In the genomic region with DNA sequence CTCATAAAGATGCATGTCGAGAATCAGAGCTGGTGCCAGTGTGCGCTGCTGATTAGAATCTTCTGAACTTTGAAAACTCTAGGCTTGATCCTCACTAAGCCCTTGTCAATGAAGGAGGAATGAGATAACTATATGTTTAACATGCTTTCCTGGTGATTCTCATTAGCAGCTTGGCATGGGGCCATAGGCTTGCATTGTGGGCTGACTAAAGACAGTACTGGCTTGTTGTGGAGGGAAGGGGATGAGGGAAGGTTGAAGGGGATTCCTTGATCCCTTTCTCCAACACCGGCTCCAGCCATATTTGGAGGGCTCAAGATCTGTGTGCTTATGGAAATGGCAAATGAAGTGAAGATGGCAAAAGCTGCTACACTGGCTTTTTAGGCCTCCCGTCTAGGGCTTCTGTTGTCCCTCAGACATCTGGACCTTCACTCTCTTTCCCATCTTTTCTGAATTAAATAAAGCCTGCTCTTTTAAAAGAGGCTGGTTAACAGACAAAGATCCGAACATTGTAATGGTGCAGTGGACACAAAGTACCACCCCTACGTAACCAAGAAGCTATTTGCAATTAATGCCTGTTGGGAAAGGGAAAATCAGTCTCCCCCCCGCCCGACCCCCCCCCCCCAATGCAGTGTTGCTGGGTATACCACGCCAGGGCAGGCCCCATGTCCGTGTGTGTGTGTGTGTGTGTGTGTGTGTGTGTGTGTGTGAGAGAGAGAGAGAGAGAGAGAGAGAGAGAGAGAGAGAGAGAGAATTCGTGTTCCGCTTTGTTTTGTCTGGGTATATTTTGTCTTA, we compare ENCODE assay signal across 7 mouse cellular contexts.
DNase-seq lines count a peak whose midpoint lies in the region; ATAC-seq and TF ChIP-seq lines count a peak whose summit lies in the region.

No protein-coding gene starts in this region.

- TF ChIP-seq EP300 in liver, embryonic 14.5 days (IDR thresholded peaks at IDR 0.05; ENCODE audit: low read depth): no peak

- no peak overlapping the region; the same call in 1 of the 2 replicates for H3K27ac ChIP-seq in lung, embryonic 16.5 days (ENCODE audit: low read length)
- H3K27ac ChIP-seq in hindbrain, embryonic 10.5 days: peak overlapping the region; percentile 83
- H3K27ac ChIP-seq in liver, embryonic 14.5 days: no peak overlapping the region
- H3K27ac ChIP-seq in stomach, embryonic 16.5 days (ENCODE audit: low read length): no peak overlapping the region; the same call in 1 of the 2 replicates

- TF ChIP-seq POLR2A in lung, adult 2 months (IDR thresholded peaks at IDR 0.05; ENCODE audit: borderline replicate concordance, extremely low read depth, low read depth, low read length): no peak

- no peak overlapping the region for H3K9ac ChIP-seq in lung, embryonic 16.5 days (ENCODE audit: low read length)
- no peak overlapping the region for H3K9ac ChIP-seq in liver, embryonic 14.5 days (replicated peaks)
- no peak overlapping the region for H3K9ac ChIP-seq in stomach, embryonic 16.5 days (ENCODE audit: low read length)

- ATAC-seq in lung, embryonic 16.5 days (ENCODE audit: low read depth): no peak
- ATAC-seq in liver, embryonic 14.5 days (ENCODE audit: insufficient read depth): no peak
- no peak for ATAC-seq in stomach, embryonic 16.5 days (ENCODE audit: insufficient read depth, low FRiP score)

- TF ChIP-seq CTCF in lung, adult 2 months (IDR thresholded peaks at IDR 0.05; ENCODE audit: insufficient read depth, low read length): no peak
- TF ChIP-seq CTCF in liver, embryonic 14.5 days (IDR thresholded peaks at IDR 0.05; ENCODE audit: low read depth): no peak

- H3K9me3 ChIP-seq in lung, embryonic 16.5 days (ENCODE audit: control insufficient read depth, low read length): no peaks in the 10 kb centered on the region
- H3K9me3 ChIP-seq in hindbrain, embryonic 10.5 days: no peaks in the 10 kb centered on the region
- H3K9me3 ChIP-seq in liver, embryonic 14.5 days (ENCODE audit: control insufficient read depth, low read length): no peaks in the 10 kb centered on the region
- no peaks in the 10 kb centered on the region for H3K9me3 ChIP-seq in stomach, embryonic 16.5 days (replicated peaks; ENCODE audit: control insufficient read depth, low read length)

- no peak for DNase-seq in lung, adult 2 months
- DNase-seq in hindbrain, embryonic 10.5 days (ENCODE audit: low spot score): peak; percentile 23
- DNase-seq in liver, embryonic 14.5 days (ENCODE audit: low read depth in 3 of 3, low spot score in 3 of 3): no peak
- no peak for DNase-seq in left cerebral cortex, adult 11 months (ENCODE audit: low spot score)
- DNase-seq in adipocyte (ENCODE audit: low spot score): no peak

- 44% methylated on average over 10 of the region's 12 CpGs for WGBS in lung, embryonic 16.5 days
- 46% methylated on average over 12 of the region's 12 CpGs for WGBS in lung, adult 2 months
- WGBS in hindbrain, embryonic 10.5 days: 27% methylated on average over 12 of the region's 12 CpGs
- 35% methylated on average over 12 of the region's 12 CpGs for WGBS in liver, embryonic 14.5 days (ENCODE audit: insufficient replicate concordance)
- WGBS in stomach, embryonic 16.5 days: 43% methylated on average over 12 of the region's 12 CpGs

- H3K4me3 ChIP-seq in lung, embryonic 16.5 days (ENCODE audit: low read length): peak overlapping the region; percentile 34
- H3K4me3 ChIP-seq in lung, adult 2 months (replicated peaks; ENCODE audit: extremely low read depth, low read depth, low read length): no peak overlapping the region
- peak overlapping the region; percentile 36 for H3K4me3 ChIP-seq in hindbrain, embryonic 10.5 days
- no peak overlapping the region for H3K4me3 ChIP-seq in liver, embryonic 14.5 days (ENCODE audit: insufficient read depth in 1 of 2, low read depth in 2 of 2, low read length in 2 of 2)
- H3K4me3 ChIP-seq in stomach, embryonic 16.5 days (replicated peaks; ENCODE audit: low read length): no peak overlapping the region

- H3K36me3 ChIP-seq in lung, embryonic 16.5 days (ENCODE audit: control insufficient read depth, insufficient read depth, low read length): no peaks in the 10 kb centered on the region
- H3K36me3 ChIP-seq in hindbrain, embryonic 10.5 days: no peaks in the 10 kb centered on the region
- H3K36me3 ChIP-seq in liver, embryonic 14.5 days (replicated peaks; ENCODE audit: control insufficient read depth, insufficient read depth, low read depth): no peaks in the 10 kb centered on the region
- no peaks in the 10 kb centered on the region for H3K36me3 ChIP-seq in stomach, embryonic 16.5 days (ENCODE audit: control insufficient read depth, insufficient read depth, low read length)

- no peaks in the 10 kb centered on the region for H3K4me1 ChIP-seq in lung, embryonic 16.5 days (replicated peaks; ENCODE audit: control insufficient read depth, insufficient read depth, low read length)
- H3K4me1 ChIP-seq in lung, adult 2 months (ENCODE audit: control insufficient read depth, insufficient read depth, low read length): no peaks in the 10 kb centered on the region
- peaks cover 6% of the 10 kb centered on the region; the same call in 1 of the 2 replicates for H3K4me1 ChIP-seq in hindbrain, embryonic 10.5 days (replicated peaks)
- no peaks in the 10 kb centered on the region for H3K4me1 ChIP-seq in liver, embryonic 14.5 days (replicated peaks; ENCODE audit: control insufficient read depth in 2 of 2, insufficient read depth in 2 of 2, low read length in 1 of 2)
- no peaks in the 10 kb centered on the region for H3K4me1 ChIP-seq in stomach, embryonic 16.5 days (ENCODE audit: control insufficient read depth, insufficient read depth, low read length)

- no peaks in the 10 kb centered on the region for H3K27me3 ChIP-seq in lung, embryonic 16.5 days (ENCODE audit: control insufficient read depth, insufficient read depth, low read depth, low read length)
- H3K27me3 ChIP-seq in hindbrain, embryonic 10.5 days (ENCODE audit: insufficient read depth, poor library complexity, severe bottlenecking): no peaks in the 10 kb centered on the region
- H3K27me3 ChIP-seq in liver, embryonic 14.5 days (ENCODE audit: control insufficient read depth, insufficient read depth, low read length): no peaks in the 10 kb centered on the region
- H3K27me3 ChIP-seq in stomach, embryonic 16.5 days (ENCODE audit: control insufficient read depth, insufficient read depth, low read length): no peaks in the 10 kb centered on the region

- peak overlapping the region; percentile 52 for H3K4me2 ChIP-seq in lung, embryonic 16.5 days (ENCODE audit: low read depth, low read length)
- peak overlapping the region; percentile 41 for H3K4me2 ChIP-seq in liver, embryonic 14.5 days (ENCODE audit: low read depth)
- H3K4me2 ChIP-seq in stomach, embryonic 16.5 days (ENCODE audit: low read depth, low read length): peak overlapping the region; percentile 52; the same call in 1 of the 2 replicates

Comparison
In these comparisons a context has a peak if more than half of its experiments do, and no peak if none do; other contexts are left out.
1. H3K4me3 ChIP-seq: peak in lung, embryonic 16.5 days (single experiment) and hindbrain, embryonic 10.5 days (single experiment); none in lung, adult 2 months (single experiment), liver, embryonic 14.5 days (0 of 2) and stomach, embryonic 16.5 days (single experiment).
2. Peak in every context shown above with its lines, with median percentiles within 50 percentile points of each other: H3K4me2 ChIP-seq.